Mouse (Mus musculus) skeletal muscle tissue, postnatal 0 days (tissue): Measurements from ENCODE around the gene Gm34653. TPM values are rescaled to one million over a fixed set of nuclear protein-coding genes. Genes with fewer than 3 reads are reported as not detected.

Source experiments
- polyA plus RNA-seq: library from polyadenylated mRNA; unstranded; fragments of >200 nt; fragmentation: Nextera tagmentation; extraction: Ambion mirVana; gene quantifications from 2 replicates; pipeline ENCODE4 v1.2.1, GENCODE M21; 2015

Gene Gm34653
- polyA plus RNA-seq = 0.07 and 0.14 TPM in 2 replicates

DNA sequence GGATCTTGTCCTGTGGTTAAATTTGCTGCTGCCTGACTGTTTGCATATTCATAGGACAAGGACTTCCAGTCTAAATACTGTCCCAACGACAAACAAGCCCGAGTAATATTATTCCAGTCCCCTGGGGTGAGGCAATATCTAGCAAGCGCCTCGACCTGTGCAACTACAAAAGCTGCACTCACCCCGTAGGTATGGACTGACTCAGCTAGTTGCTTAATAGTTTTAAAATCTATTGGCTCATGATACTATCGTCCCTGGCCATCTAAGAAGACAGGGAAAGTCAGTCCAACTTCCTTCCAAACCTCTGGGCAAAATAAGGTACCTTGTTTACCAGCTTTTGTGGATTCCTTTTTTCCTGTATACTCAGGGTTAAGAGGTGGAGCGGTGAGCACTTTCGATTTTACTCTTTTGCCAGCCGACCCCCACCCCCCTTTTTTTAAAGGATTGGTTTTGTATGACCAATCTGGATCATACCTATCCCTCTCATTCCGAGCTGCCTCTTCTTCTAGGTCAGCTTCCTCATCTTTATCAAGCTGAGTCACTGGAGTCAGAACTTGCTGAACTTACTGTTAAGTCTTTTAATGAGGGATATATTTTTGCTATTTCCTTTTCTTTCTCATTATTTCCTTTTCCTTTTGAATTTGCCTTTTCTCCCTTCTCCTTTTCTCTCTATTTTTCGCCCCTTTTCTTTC lies at the start of gene Gm34653:
Gene Gm34653, plus strand, starts transcription at position 242 of the 692 bp plus-strand sequence.

DNA sequence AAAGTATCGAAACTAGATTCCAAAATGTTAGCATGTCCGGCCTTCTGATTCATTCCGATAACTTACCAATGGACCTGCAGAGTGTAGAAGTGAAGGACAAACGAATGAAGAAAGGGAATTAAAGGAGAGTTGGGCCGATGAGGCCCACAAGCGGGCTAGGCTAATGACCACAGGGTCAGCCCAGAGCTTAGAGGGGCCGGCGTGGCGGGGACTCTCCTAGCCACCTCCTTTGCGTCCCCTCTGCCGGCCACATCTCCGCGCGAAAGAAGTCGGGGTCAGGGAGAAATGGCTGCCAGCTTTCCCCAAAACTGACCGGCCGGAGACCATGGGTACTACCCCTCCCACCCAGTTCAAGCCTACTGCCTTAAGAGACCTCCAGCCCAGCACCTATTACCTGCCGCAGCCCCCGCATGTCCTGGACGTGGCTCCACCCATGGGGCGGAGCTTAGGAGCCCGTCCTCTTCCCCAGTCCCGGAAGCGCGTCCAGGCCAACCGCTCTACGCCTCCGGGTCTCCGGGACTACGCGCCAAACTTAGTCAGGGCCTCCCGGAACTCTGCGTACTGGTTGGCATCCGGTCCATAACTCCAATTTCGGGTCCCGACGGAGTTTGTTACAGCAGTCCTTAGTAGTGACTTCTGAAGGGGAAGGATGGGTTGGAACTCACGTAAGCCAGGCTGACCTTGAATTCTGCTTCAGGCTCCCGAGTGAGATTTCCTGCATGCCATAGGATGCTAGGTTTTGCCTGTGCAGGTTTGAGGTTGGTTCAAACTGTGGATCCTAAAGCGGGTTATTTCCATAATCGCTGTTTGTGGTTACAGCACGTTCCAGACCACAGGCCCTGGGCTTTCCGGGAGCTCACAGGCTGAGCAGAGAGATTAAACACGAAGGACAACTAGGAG lies 33.2 kb upstream of the Gm34653 start, which contains the start of gene Rabepk:
Gene Rabepk, minus strand, starts transcription at position 556 of the 900 bp plus-strand sequence.

DNA sequence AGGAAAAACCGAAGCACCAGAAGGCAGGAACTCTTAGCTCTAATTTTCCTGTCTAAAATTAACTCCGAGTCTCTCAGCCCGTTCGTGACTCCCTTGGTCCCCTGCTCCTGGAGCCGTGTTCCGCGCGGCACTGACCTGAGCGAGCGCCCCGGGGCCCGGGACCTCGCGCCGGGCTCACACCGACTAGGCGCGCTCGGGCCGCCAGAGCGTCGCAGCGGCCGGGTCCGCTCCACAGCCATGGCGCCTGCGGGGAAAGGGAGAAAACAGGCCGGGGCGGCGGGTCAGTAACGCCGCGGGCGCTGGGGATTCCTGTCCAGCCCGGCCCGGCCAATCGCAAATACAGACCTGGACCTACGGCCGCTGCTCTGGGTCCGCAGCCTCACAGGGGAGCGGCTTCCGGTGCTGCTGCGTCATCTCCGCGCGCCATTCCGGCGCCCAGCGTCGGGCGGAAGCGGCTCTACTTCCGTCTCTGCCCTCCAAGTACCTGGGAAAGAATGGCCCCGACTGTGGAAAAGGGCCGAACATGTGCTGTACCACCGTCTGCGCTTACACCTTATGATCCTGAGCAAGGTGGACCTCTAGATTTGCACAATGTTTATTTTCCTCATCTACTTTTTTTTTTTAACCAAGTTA lies 6.9 kb upstream of the Gm34653 start, which contains the start of gene Fbxw2:
Gene Fbxw2, minus strand, starts transcription at position 485 of the 633 bp plus-strand sequence.

DNA sequence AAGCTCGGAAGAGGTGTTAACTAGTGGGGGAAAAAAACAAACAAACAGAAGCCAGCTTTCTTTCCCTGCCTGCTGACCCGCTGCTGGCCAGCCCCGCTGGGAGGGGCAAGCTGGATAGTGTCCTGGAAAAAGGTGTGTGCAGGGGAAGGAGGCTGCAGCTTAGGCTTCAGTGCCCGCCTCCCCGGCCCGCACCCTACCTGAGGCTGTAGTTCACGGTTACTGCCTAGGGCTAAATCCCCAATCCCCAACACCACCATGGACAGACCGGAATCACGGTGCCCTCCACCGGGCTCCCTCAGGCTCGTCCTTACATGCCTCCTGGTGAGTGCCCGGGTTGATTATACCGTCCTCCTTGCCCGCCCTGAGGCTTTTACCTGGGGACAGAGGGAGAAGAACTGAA lies 41.5 kb downstream of the Gm34653 start, which contains the start of gene Cutal:
Gene Cutal, plus strand, starts transcription at position 126 of the 400 bp plus-strand sequence.

DNA sequence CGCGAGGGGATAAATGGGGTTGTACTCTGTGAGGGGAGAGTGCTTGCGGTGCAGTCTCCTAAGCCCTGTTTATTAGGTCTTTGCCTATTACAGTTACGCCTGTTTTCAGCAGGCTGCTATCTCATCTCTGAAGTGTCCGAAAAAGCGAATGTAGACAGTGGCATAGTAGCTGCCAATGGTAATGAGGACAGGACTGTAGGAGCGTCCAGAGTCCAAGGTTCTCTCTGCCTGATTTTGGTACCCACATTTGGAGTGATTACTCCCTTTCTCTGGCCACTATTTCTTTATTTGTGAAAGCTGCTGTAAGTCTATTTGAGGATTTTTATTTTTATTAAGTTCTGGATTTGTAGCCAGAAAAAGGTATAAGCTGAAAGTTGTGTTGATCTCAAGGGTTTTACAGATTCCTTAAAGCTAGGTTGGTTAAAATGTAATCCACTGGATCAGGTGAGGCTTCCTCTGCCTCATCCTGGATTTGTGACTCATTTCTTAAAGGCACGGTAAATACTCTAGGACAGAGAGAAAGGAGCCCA lies 42.1 kb downstream of the Gm34653 start, which contains the start of gene Psmd5:
Gene Psmd5, minus strand, starts transcription at position 153 of the 530 bp plus-strand sequence.

Other genes starting within 250 kb of the Gm34653 start
- gene Gapvd1, start 77.8 kb upstream of the Gm34653 start, polyA plus RNA-seq = 34.2 and 39.4 TPM in 2 replicates
- 196 and 251 TPM in 2 replicates for gene Hspa5, start 61.0 kb upstream of the Gm34653 start, polyA plus RNA-seq
- 14.5 and 19.5 TPM in 2 replicates for gene Rabepk, start 33.1 kb upstream of the Gm34653 start, polyA plus RNA-seq
- gene Fbxw2, start 6.7 kb upstream of the Gm34653 start, polyA plus RNA-seq = 53.1 and 60.2 TPM in 2 replicates
- 0.07 and 0.13 TPM in 2 replicates for gene Cutal, start 41.4 kb downstream of the Gm34653 start, polyA plus RNA-seq
- gene Psmd5, start 42.0 kb downstream of the Gm34653 start, polyA plus RNA-seq = 39.2 and 47.2 TPM in 2 replicates
- 5.0 and 5.1 TPM in 2 replicates for gene Phf19, start 81.0 kb downstream of the Gm34653 start, polyA plus RNA-seq
- gene Traf1, start 128.8 kb downstream of the Gm34653 start, polyA plus RNA-seq = 1.5 and 2.2 TPM in 2 replicates
- 0.22 and 0.27 TPM in 2 replicates for gene Hc, start 228.4 kb downstream of the Gm34653 start, polyA plus RNA-seq